Mouse (Mus musculus): ENCODE measurements around the gene Fam110c.
"Not testable (repeated sequence)": the region's sequence is repeated elsewhere in the genome, so short reads cannot be mapped to it uniquely, and the experiment has no call there.

Fam110c gene

DNA sequence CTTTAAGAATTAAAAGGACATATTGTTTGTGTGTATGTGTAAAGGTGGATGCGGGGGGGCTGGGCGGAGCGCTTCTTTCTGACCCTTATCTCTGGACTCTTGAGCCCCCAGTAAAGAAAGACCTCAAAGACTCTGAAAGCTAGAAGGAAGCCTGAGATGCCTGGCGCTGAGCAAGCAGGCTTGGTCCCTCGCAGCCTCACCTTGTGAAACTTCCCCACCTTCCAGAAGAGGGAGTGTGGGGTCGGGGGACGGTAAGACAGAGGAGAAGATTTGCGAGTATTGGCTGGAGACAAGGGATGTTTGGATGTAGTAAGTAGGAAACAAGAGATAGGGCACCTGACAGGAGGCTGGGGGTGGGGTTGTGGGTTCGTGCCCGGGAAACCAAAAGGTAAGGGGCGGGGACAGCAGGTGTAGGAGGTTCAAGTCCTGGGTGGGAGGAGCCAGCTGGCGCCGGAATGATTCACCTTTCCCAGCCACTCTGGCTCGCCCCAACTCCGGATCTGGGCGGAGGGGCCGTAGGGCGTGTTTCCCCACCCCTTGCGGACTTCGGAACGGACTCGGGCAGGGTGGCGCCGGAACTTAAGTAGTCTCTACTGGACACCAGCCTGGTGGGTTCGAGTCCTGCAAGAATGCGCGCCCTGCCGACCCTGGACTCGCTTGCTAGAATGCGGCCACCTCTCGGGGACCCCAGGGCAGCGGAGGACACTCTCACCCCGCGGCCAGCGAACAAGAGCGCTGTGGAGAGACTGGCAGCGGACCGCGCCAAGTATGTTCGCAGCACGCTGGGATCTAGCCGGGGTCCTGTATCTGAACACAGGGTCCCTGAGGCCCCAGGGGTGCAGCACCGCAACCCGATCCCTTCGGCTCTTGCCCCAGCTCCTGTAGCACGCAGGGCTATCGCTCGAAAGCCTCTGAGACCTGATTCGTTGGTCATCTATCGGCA, at the start of gene Fam110c:
Gene Fam110c (plus strand): TSS at position 450 of the 943 bp plus-strand sequence.
- peak; percentile 84 to 92 for DNase-seq (ENCODE audit: low spot score in 2 of 2)

GRCm38 (mm10) chr12:31026423-31026822, 47.2 kb upstream of the Fam110c start:
- no peak for DNase-seq (ENCODE audit: low spot score in 2 of 2)

GRCm38 (mm10) chr12:31052066-31052465, 21.6 kb upstream of the Fam110c start:
- no peak for DNase-seq (ENCODE audit: low spot score in 2 of 2)

DNA sequence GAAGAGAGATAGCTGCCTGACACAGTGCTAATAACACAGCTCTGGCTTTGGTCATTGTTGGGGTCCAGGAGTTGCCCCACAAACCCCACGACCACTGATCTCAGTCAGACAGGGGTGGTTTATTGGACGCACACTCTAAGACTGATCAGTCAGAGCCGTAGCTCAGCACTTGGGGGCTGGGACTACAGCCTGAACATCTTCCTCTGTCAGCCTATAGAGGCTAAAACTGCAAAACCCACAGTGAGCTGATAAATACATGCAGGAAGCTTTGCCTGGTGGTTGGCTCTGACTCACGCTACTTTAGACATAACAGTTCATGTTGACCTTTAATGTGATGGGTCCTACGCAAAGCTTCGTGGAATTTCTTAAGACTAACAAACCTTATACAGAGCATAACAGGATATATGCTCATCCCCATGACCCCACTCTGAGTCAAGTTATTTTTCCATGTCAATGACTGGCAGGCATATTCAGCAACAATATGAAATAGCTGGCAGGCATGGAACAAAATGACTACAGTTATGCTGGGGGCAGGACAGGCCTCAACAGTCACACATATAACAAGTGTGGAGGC, 17.3 kb upstream of the Fam110c start:
- DNase-seq (ENCODE audit: low spot score in 2 of 2) = no peak

GRCm38 (mm10) chr12:31059393-31059853, 14.2 kb upstream of the Fam110c start:
- peak; percentile 48 to 52 for DNase-seq (ENCODE audit: low spot score in 2 of 2)

DNA sequence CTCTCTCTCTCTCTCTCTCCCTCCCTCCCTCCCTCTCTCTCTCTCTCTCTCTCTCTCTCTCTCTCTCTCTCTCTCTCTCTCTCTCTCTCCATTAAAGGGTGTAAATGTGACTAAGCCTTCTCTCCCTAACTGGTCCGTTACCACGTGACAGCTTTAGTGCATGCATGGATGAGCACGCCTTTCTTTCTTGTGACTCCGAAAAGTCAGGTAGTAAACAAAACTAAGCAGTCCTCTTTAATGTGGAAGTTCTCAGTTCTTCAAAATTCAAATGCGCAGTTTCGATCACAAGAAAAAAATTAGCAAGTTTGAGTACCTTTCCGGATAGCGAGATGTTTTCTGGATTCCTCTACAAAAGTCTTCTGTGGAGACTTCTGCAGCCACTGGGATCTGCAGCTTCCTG, 13.4 kb upstream of the Fam110c start:
- no peak for DNase-seq (ENCODE audit: low spot score in 2 of 2)

DNA sequence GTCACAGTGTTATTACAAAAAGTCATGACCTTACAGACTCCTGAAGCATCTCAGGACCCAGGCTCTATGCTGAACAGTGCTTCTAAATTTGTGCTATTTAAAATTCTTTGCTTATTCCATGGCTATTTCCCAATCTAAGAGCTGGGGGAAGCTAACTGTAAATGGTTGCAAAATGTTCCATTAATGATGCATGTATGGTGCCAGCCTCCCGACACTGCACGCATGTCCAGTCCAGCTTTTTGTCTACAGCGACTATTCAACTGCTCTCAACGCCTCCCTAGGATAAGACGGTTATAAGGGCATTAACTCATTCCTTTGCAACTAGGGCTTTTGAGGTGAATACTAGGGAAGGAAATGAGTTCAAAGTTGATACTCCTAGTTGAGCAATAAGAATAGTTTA, 2.4 kb upstream of the Fam110c start:
- DNase-seq (ENCODE audit: low spot score in 2 of 2) = no peak

DNA sequence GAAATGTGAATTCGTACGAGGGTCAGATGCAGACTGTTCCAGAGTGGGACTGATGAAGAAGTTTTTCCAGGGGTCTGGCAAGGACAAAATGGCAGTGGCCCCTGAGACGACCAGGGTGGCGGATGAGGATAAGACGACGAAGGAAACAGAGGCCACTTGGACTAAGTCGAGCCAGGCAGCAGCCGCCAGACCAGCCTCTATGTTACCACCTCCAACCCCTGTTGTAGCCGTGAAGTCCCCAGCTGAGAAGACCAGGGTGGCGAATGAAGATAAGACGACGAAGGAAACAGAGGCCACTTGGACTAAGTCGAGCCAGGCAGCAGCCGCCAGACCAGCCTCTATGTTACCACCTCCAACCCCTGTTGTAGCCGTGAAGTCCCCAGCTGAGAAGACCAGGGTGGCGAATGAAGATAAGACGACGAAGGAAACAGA, 710 bp downstream of the Fam110c start:
- not testable (repeated sequence) for DNase-seq (ENCODE audit: low spot score in 2 of 2)

- DNase-seq (ENCODE audit: low spot score in 2 of 2) = peak; percentile 31 to 49
These were observed 1.3 kb downstream of the Fam110c start for GRCm38 (mm10) chr12:31074839-31075538.

DNA sequence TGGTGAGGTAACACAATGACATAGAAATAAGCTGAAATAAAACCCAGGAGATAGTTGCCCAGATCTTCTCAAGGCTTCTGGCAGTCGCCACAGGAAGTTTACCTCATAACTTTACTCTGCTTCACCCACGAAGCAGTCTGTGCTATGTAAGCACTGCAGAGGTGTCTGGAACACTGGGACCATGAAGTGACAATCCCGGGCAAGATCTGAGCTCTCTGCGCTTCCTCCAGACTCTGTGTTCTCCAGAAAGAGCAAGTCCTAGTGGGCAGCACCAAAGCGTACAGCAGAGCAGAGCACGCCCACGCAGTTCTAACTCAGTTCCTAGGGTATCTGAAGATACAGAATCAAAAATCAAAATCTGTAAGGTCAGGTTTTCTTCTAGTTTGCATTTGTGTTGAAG, 3.4 kb downstream of the Fam110c start:
- DNase-seq (ENCODE audit: low spot score in 2 of 2) = no peak

- no peak for DNase-seq (ENCODE audit: low spot score in 2 of 2)
These were observed 4.4 kb downstream of the Fam110c start for GRCm38 (mm10) chr12:31078030-31078429.

- DNase-seq (ENCODE audit: low spot score in 2 of 2) = no peak
These were observed 6.7 kb downstream of the Fam110c start for GRCm38 (mm10) chr12:31080352-31080751.

- DNase-seq (ENCODE audit: low spot score in 2 of 2) = no peak
These were observed 7.4 kb downstream of the Fam110c start for GRCm38 (mm10) chr12:31080890-31081554.

DNA sequence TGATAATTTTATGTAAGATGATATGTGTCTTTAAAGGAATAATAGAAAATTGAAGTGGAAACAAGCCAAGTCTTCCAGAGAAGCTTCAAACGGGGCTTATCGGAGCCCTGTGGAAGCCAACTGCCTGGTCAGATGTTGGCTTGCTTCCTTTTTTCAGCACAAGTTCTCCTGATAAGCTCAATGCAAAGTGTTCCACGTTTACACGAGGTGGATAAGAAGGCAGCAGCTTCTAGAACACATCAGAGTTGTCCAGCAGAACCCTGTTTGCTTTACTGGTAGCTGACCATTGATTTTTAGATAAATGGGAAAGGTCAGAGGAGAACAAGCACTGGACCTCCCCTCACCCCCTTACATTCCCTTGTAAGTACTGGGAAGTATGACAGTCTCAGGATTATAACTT, 9.3 kb downstream of the Fam110c start:
- no peak for DNase-seq (ENCODE audit: low spot score in 2 of 2)

- DNase-seq (ENCODE audit: low spot score in 2 of 2) = peak in 1 of 2 experiments; percentile 57
These were observed 9.7 kb downstream of the Fam110c start for GRCm38 (mm10) chr12:31083407-31083806.

GRCm38 (mm10) chr12:31087060-31087459, 13.4 kb downstream of the Fam110c start:
- no peak for DNase-seq (ENCODE audit: low spot score in 2 of 2)

GRCm38 (mm10) chr12:31090401-31090800, 16.7 kb downstream of the Fam110c start:
- no peak for DNase-seq (ENCODE audit: low spot score in 2 of 2)

DNA sequence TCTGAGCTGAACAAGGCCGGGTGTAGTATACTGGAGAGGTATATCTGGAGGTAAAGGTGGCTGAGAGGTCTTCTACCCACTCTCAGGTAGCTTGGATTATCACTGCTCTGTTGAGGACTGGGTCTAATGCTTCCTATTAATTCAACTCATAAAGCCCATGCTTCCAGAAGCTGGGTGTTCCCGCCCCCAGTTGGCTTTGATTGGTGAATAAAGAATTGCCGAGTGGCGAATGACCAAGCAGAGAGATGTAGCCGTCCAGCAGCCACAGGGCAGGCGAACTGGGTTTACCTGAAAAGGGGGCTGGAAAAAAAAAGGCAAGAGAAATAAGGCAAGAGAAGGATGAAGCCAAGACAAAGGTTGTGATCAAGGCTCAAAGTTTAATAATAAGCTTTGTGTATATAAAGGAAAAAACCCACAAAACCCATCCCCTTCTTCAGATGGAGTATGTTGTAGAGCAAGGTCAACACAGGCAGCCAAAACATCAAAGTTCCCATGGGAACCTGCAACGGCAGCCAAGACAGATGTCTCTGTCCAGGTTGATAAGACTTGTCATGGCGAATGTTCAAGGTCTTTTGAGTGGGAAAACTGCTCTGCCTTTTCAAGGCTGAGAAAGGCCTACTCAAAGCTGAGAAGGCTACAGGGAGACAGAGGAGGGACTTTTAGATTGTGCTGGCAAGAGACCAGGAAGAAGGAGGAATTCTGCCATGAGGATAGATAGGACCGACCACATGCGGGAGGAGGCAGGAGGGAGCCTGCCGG, 17.4 kb downstream of the Fam110c start:
- DNase-seq (ENCODE audit: low spot score in 2 of 2) = no peak

- DNase-seq (ENCODE audit: low spot score in 2 of 2) = no peak
These were observed 18.8 kb downstream of the Fam110c start for GRCm38 (mm10) chr12:31092481-31092880.

GRCm38 (mm10) chr12:31097185-31097584, 23.5 kb downstream of the Fam110c start:
- DNase-seq (ENCODE audit: low spot score in 2 of 2) = no peak

GRCm38 (mm10) chr12:31101190-31101589, 27.5 kb downstream of the Fam110c start:
- DNase-seq (ENCODE audit: low spot score in 2 of 2) = no peak

All from urinary bladder, adult 18-20 months (tissue).